Mouse (Mus musculus): ENCODE data around the gene Ankrd33. TPM values are rescaled to one million over a fixed set of nuclear protein-coding genes. Genes with fewer than 3 reads are reported as not detected.

Ankrd33 gene
- polyA plus RNA-seq, 1 experiment from 2014 or later: not detected

- Histone ChIP-seq H3K4me2 (ENCODE audit: low read length) (peak overlapping the region; percentile 76), H3K9ac (ENCODE audit: low read depth, low read length) (peak overlapping the region; percentile 94), H3K4me1 (replicated peaks; ENCODE audit: insufficient read depth, low read length) (peaks cover 53% of the 10 kb centered on the region), H3K9me3 (replicated peaks; ENCODE audit: low read length) (no peaks in the 10 kb centered on the region), H3K36me3 (ENCODE audit: insufficient read depth, low read length) (no peaks in the 10 kb centered on the region), H3K27ac (peak overlapping the region; percentile 99), H3K4me3 (replicated peaks; ENCODE audit: low read depth, low read length) (peak overlapping the region; percentile 92), H3K27me3 (ENCODE audit: insufficient read depth, low read length) (no peaks in the 10 kb centered on the region)
- ATAC-seq (replicated peaks; ENCODE audit: low FRiP score, low read depth) (no peak), DNase-seq (ENCODE audit: low spot score) (peak; percentile 76)
- TF ChIP-seq CTCF (IDR thresholded peaks at IDR 0.05; ENCODE audit: low read depth): no peak
- WGBS: 1% methylated on average over 33 of the region's 34 CpGs
Observed at GRCm38 (mm10) chr15:101077001-101077812, 38.3 kb upstream of the Ankrd33 start.

- H3K9ac ChIP-seq (ENCODE audit: low read depth, low read length): peak within 1 kb of the TSS; percentile 94
- H3K4me3 ChIP-seq (replicated peaks; ENCODE audit: low read depth, low read length): peak within 1 kb of the TSS; percentile 92
- H3K4me1 ChIP-seq (replicated peaks; ENCODE audit: insufficient read depth, low read length): peaks cover 45% of the 10 kb centered on the region
- H3K27me3 ChIP-seq (ENCODE audit: insufficient read depth, low read length): no peaks in the 10 kb centered on the region
- no peaks in the 10 kb centered on the region for H3K36me3 ChIP-seq (ENCODE audit: insufficient read depth, low read length)
- peak within 1 kb of the TSS; percentile 99 for H3K27ac ChIP-seq
- peak within 1 kb of the TSS; percentile 76 for H3K4me2 ChIP-seq (ENCODE audit: low read length)
- WGBS: under 1% methylated on average over 56 of the region's 96 CpGs
- ATAC-seq (replicated peaks; ENCODE audit: low FRiP score, low read depth) (peak; percentile 38), DNase-seq (ENCODE audit: low spot score) (peak; percentile 60)
- no peak for TF ChIP-seq CTCF (IDR thresholded peaks at IDR 0.05; ENCODE audit: low read depth)
- no peaks in the 10 kb centered on the region for H3K9me3 ChIP-seq (replicated peaks; ENCODE audit: low read length)
Observed at GRCm38 (mm10) chr15:101077813-101078730, 37.5 kb upstream of the Ankrd33 start, which contains the start of gene Fignl2. TSS of gene Fignl2 (minus strand) at chr15:101078567.

GRCm38 (mm10) chr15:101078731-101079156 is 36.8 kb upstream of the Ankrd33 start:
- Histone ChIP-seq H3K27me3 (ENCODE audit: insufficient read depth, low read length) (no peaks in the 10 kb centered on the region), H3K9ac (ENCODE audit: low read depth, low read length) (peak overlapping the region; percentile 94), H3K4me1 (replicated peaks; ENCODE audit: insufficient read depth, low read length) (peaks cover 43% of the 10 kb centered on the region), H3K4me3 (replicated peaks; ENCODE audit: low read depth, low read length) (peak overlapping the region; percentile 92), H3K36me3 (ENCODE audit: insufficient read depth, low read length) (no peaks in the 10 kb centered on the region), H3K27ac (peak overlapping the region; percentile 99), H3K4me2 (ENCODE audit: low read length) (peak overlapping the region; percentile 76), H3K9me3 (replicated peaks; ENCODE audit: low read length) (no peaks in the 10 kb centered on the region)
- DNase-seq (ENCODE audit: low spot score): peak; percentile 92
- WGBS: under 1% methylated on average over 30 of the region's 30 CpGs
- TF ChIP-seq CTCF (IDR thresholded peaks at IDR 0.05; ENCODE audit: low read depth): peak; percentile 57; the same call in 1 of the 2 replicates
- ATAC-seq (replicated peaks; ENCODE audit: low FRiP score, low read depth): peak; percentile 83

GRCm38 (mm10) chr15:101080031-101080520 is 35.5 kb upstream of the Ankrd33 start:
- Histone ChIP-seq H3K27me3 (ENCODE audit: insufficient read depth, low read length) (no peaks in the 10 kb centered on the region), H3K4me3 (replicated peaks; ENCODE audit: low read depth, low read length) (no peak overlapping the region), H3K9me3 (replicated peaks; ENCODE audit: low read length) (no peaks in the 10 kb centered on the region), H3K27ac (no peak overlapping the region), H3K4me2 (ENCODE audit: low read length) (no peak overlapping the region), H3K36me3 (ENCODE audit: insufficient read depth, low read length) (no peaks in the 10 kb centered on the region), H3K4me1 (replicated peaks; ENCODE audit: insufficient read depth, low read length) (peaks cover 42% of the 10 kb centered on the region), H3K9ac (ENCODE audit: low read depth, low read length) (no peak overlapping the region)
- no peak for TF ChIP-seq CTCF (IDR thresholded peaks at IDR 0.05; ENCODE audit: low read depth)
- WGBS: 75% methylated on average over 9 of the region's 9 CpGs
- DNase-seq (ENCODE audit: low spot score): no peak
- ATAC-seq (replicated peaks; ENCODE audit: low FRiP score, low read depth): no peak

- Histone ChIP-seq H3K4me3 (replicated peaks; ENCODE audit: low read depth, low read length) (no peak overlapping the region), H3K4me2 (ENCODE audit: low read length) (no peak overlapping the region), H3K36me3 (ENCODE audit: insufficient read depth, low read length) (no peaks in the 10 kb centered on the region), H3K9me3 (replicated peaks; ENCODE audit: low read length) (no peaks in the 10 kb centered on the region), H3K9ac (ENCODE audit: low read depth, low read length) (no peak overlapping the region), H3K27me3 (ENCODE audit: insufficient read depth, low read length) (no peaks in the 10 kb centered on the region), H3K4me1 (replicated peaks; ENCODE audit: insufficient read depth, low read length) (peaks cover 32% of the 10 kb centered on the region), H3K27ac (no peak overlapping the region)
- 69% methylated on average over 6 of the region's 7 CpGs for WGBS
- ATAC-seq (replicated peaks; ENCODE audit: low FRiP score, low read depth): no peak
- no peak for TF ChIP-seq CTCF (IDR thresholded peaks at IDR 0.05; ENCODE audit: low read depth)
- DNase-seq (ENCODE audit: low spot score): no peak
Observed at GRCm38 (mm10) chr15:101081035-101081548, 34.5 kb upstream of the Ankrd33 start.

- Histone ChIP-seq H3K9me3 (replicated peaks; ENCODE audit: low read length) (no peaks in the 10 kb centered on the region), H3K36me3 (ENCODE audit: insufficient read depth, low read length) (no peaks in the 10 kb centered on the region), H3K4me1 (replicated peaks; ENCODE audit: insufficient read depth, low read length) (peaks cover 22% of the 10 kb centered on the region; the same call in 1 of the 2 replicates), H3K9ac (ENCODE audit: low read depth, low read length) (no peak overlapping the region), H3K27ac (no peak overlapping the region), H3K27me3 (ENCODE audit: insufficient read depth, low read length) (no peaks in the 10 kb centered on the region), H3K4me3 (replicated peaks; ENCODE audit: low read depth, low read length) (no peak overlapping the region), H3K4me2 (ENCODE audit: low read length) (no peak overlapping the region)
- 48% methylated on average over 4 of the region's 4 CpGs for WGBS
- TF ChIP-seq CTCF (IDR thresholded peaks at IDR 0.05; ENCODE audit: low read depth): no peak
- DNase-seq (ENCODE audit: low spot score): no peak
- ATAC-seq (replicated peaks; ENCODE audit: low FRiP score, low read depth): no peak
Observed at GRCm38 (mm10) chr15:101082236-101082635, 33.3 kb upstream of the Ankrd33 start.

Data from kidney, postnatal 0 days (tissue).